Mouse (Mus musculus) layer of hippocampus, adult 8-10 months (tissue): ENCODE measurements around the gene Cnot9. TPM values are rescaled to one million over a fixed set of nuclear protein-coding genes. Genes with fewer than 3 reads are reported as not detected.
A peak's percentile ranks its signal among the peaks of the same experiment; 100 is the strongest.
"Not testable (repeated sequence)": the region's sequence is repeated elsewhere in the genome, so short reads cannot be mapped to it uniquely, and the experiment has no call there.

Experiments
- DNase-seq, 2 experiments: peaks; one replicate each; pipeline ENCODE4 v3.0.0; 2022; ENCODE audit warnings: low spot score in 2 of 2
- total RNA-seq, 4 experiments: library from RNA; stranded (reverse); gene quantifications; 2 replicates each; pipeline ENCODE4 v1.2.4; 2022

Cnot9 gene
- total RNA-seq = 10 to 100 TPM; 22.7 to 25.7 (median 24.6) TPM

GRCm38 (mm10) chr1:74505721-74506464 lies at the start of gene Cnot9:
Cnot9 (plus strand) TSS chr1:74506058.
- DNase-seq = peak; percentile 100

GRCm38 (mm10) chr1:74460273-74460672 lies 45.6 kb upstream of the Cnot9 start:
- peak in 1 of 2 experiments; percentile 47 for DNase-seq

- no peak for DNase-seq
Observed at GRCm38 (mm10) chr1:74485792-74486191, 20.1 kb upstream of the Cnot9 start.

GRCm38 (mm10) chr1:74501106-74501505 lies 4.8 kb upstream of the Cnot9 start:
- DNase-seq = no peak

GRCm38 (mm10) chr1:74505393-74505720 lies 501 bp upstream of the Cnot9 start:
- DNase-seq = no peak

- peak; percentile 11 to 19 for DNase-seq
Observed at GRCm38 (mm10) chr1:74506471-74506881, 618 bp downstream of the Cnot9 start.

- DNase-seq = no peak
Observed at GRCm38 (mm10) chr1:74507780-74508179, 1.9 kb downstream of the Cnot9 start.

- DNase-seq = no peak
Observed at GRCm38 (mm10) chr1:74511306-74511705, 5.4 kb downstream of the Cnot9 start.

GRCm38 (mm10) chr1:74512999-74513398 lies 7.1 kb downstream of the Cnot9 start:
- not testable (repeated sequence) for DNase-seq

GRCm38 (mm10) chr1:74519875-74520274 lies 14.0 kb downstream of the Cnot9 start:
- no peak for DNase-seq

- DNase-seq = no peak
Observed at GRCm38 (mm10) chr1:74524746-74525145, 18.9 kb downstream of the Cnot9 start.

GRCm38 (mm10) chr1:74528589-74528988 lies 22.7 kb downstream of the Cnot9 start:
- no peak for DNase-seq

GRCm38 (mm10) chr1:74538650-74539049 lies 32.8 kb downstream of the Cnot9 start:
- peak; percentile 60 to 61 for DNase-seq

- DNase-seq = peak; percentile 29 to 41
Observed at GRCm38 (mm10) chr1:74542451-74542961, 36.6 kb downstream of the Cnot9 start, which contains the start of gene Plcd4. Plcd4 (plus strand) TSS chr1:74542888.

- DNase-seq = no peak
Observed at GRCm38 (mm10) chr1:74544184-74544583, 38.3 kb downstream of the Cnot9 start, which contains the start of gene Usp37. Usp37 (minus strand) TSS chr1:74544284.

GRCm38 (mm10) chr1:74559061-74559460 lies 53.2 kb downstream of the Cnot9 start:
- DNase-seq = no peak

GRCm38 (mm10) chr1:74565834-74566233 lies 60.0 kb downstream of the Cnot9 start:
- DNase-seq = no peak

- no peak for DNase-seq
Observed at GRCm38 (mm10) chr1:74569739-74570719, 64.2 kb downstream of the Cnot9 start.
